Mouse (Mus musculus) CH12.LX (cell line): Measurements from ENCODE around the gene Npas3. TPM values are rescaled to one million over a fixed set of nuclear protein-coding genes. Genes with fewer than 3 reads are reported as not detected.

Experiments
- DNase-seq: peaks from one replicate; pipeline ENCODE4 v3.0.0-alpha.2; 2013; ENCODE audit errors: extremely low read depth
- H3K27ac ChIP-seq: 2 replicates; pipeline ENCODE4 v1.5.1; 2012; ENCODE audit warnings: low read depth, mild to moderate bottlenecking, control low read depth, moderate library complexity; ENCODE audit not compliant: insufficient read depth
- H3K27me3 ChIP-seq: replicated peaks from 2 replicates; pipeline ENCODE3; 2012; ENCODE audit warnings: inconsistent platforms
- H3K36me3 ChIP-seq, 2 experiments: replicated peaks in 1 of 2; 2 replicates each; pipeline versions ENCODE3 to v1.6.1; 2012; ENCODE audit warnings: inconsistent platforms in 1 of 2, low read length in 1 of 2, mild to moderate bottlenecking in 1 of 2, mixed read lengths in 1 of 2, moderate library complexity in 1 of 2; ENCODE audit not compliant: control insufficient read depth in 1 of 2, insufficient read depth in 1 of 2
- H3K4me1 ChIP-seq, 2 experiments: 2 replicates each; pipeline ENCODE4 v1.6.1; 2012; ENCODE audit warnings: inconsistent platforms in 1 of 2, moderate library complexity in 1 of 2; ENCODE audit not compliant: insufficient read depth in 2 of 2, control insufficient read depth in 1 of 2
- H3K4me2 ChIP-seq: 2 replicates; pipeline ENCODE4 v1.6.1; 2012; ENCODE audit warnings: low read depth, mild to moderate bottlenecking, control low read depth; ENCODE audit not compliant: poor library complexity, insufficient read depth, severe bottlenecking
- H3K4me3 ChIP-seq, 3 experiments: fragments of 150-350 bp in 1 of 3; sonication (generic) in 1 of 3; replicated peaks in 1 of 3; 2 replicates each; pipeline versions ENCODE3 to v1.5.1; 2011 to 2012; ENCODE audit warnings: low read depth in 2 of 3, low read length in 2 of 3, mild to moderate bottlenecking in 2 of 3, moderate library complexity in 2 of 3, control low read depth in 1 of 3, improper control_type of control experiment in 1 of 3, inconsistent platforms in 1 of 3, mixed read lengths in 1 of 3; ENCODE audit not compliant: poor library complexity in 1 of 3
- H3K79me2 ChIP-seq: replicated peaks from 2 replicates; pipeline ENCODE4 v1.6.1; 2012; ENCODE audit warnings: mild to moderate bottlenecking, moderate library complexity; ENCODE audit not compliant: control insufficient read depth, poor library complexity, insufficient read depth, severe bottlenecking; ENCODE audit errors: extremely low read depth
- H3K9ac ChIP-seq: 2 replicates; pipeline ENCODE4 v1.6.1; 2012; ENCODE audit warnings: low read depth, mild to moderate bottlenecking, control low read depth, moderate library complexity; ENCODE audit not compliant: insufficient read depth
- H3K9me3 ChIP-seq: replicated peaks from 2 replicates; pipeline ENCODE3; 2012; ENCODE audit warnings: low read length, inconsistent platforms, mixed read lengths
- CHD1 ChIP-seq: IDR thresholded peaks from 2 replicates; pipeline ENCODE4 v1.6.1; 2012; ENCODE audit warnings: low read depth, low read length, improper control_type of control experiment, inconsistent platforms
- CHD2 ChIP-seq: IDR thresholded peaks from 2 replicates; pipeline ENCODE4 v1.6.1; 2011; ENCODE audit warnings: low read length, improper control_type of control experiment
- CTCF ChIP-seq, 2 experiments: IDR thresholded peaks in 1 of 2; conservative IDR thresholded peaks in 1 of 2; 2 replicates each; pipeline ENCODE4 v1.5.1; 2011 to 2012; ENCODE audit warnings: low read depth in 2 of 2, low read length in 2 of 2, improper control_type of control experiment in 1 of 2, inconsistent platforms in 1 of 2, mild to moderate bottlenecking in 1 of 2, moderate library complexity in 1 of 2
- E2F4 ChIP-seq: IDR thresholded peaks from 2 replicates; pipeline ENCODE4 v1.6.1; 2011; ENCODE audit warnings: low read depth, low read length, improper control_type of control experiment; ENCODE audit not compliant: insufficient replicate concordance
- IRF4 ChIP-seq: IDR thresholded peaks from 2 replicates; pipeline ENCODE4 v1.6.1; 2014; ENCODE audit warnings: low read depth, mild to moderate bottlenecking, inconsistent platforms, low read length, improper control_type of control experiment
- KAT2A ChIP-seq: IDR thresholded peaks from 2 replicates; pipeline ENCODE4 v1.6.1; 2012; ENCODE audit warnings: low read length, improper control_type of control experiment, inconsistent platforms; ENCODE audit not compliant: insufficient replicate concordance
- MAX ChIP-seq: IDR thresholded peaks from 2 replicates; pipeline ENCODE4 v1.6.1; 2011; ENCODE audit warnings: low read length, improper control_type of control experiment
- MXI1 ChIP-seq: IDR thresholded peaks from 2 replicates; pipeline ENCODE4 v1.6.1; 2011; ENCODE audit warnings: mild to moderate bottlenecking, low read depth, low read length, improper control_type of control experiment
- MYC ChIP-seq: IDR thresholded peaks from 2 replicates; pipeline ENCODE4 v1.6.1; 2011; ENCODE audit warnings: low read depth, mild to moderate bottlenecking, improper control_type of control experiment, low read length
- NELFE ChIP-seq: IDR thresholded peaks from 2 replicates; pipeline ENCODE4 v1.6.1; 2011; ENCODE audit warnings: low read depth, low read length, improper control_type of control experiment
- NRF1 ChIP-seq: IDR thresholded peaks from 2 replicates; pipeline ENCODE4 v1.6.1; 2014; ENCODE audit warnings: low read depth, mild to moderate bottlenecking, inconsistent platforms, low read length, improper control_type of control experiment, moderate library complexity
- RAD21 ChIP-seq: IDR thresholded peaks from 2 replicates; pipeline ENCODE4 v1.6.1; 2011; ENCODE audit warnings: low read depth, mild to moderate bottlenecking, low read length, improper control_type of control experiment, moderate library complexity
- RCOR1 ChIP-seq: conservative IDR thresholded peaks from 2 replicates; pipeline ENCODE4 v1.6.1; 2012; ENCODE audit warnings: low read depth, mild to moderate bottlenecking, inconsistent platforms, low read length, improper control_type of control experiment
- SIN3A ChIP-seq: IDR thresholded peaks from 2 replicates; pipeline ENCODE4 v1.6.1; 2012; ENCODE audit warnings: low read length, improper control_type of control experiment, inconsistent platforms
- SMC3 ChIP-seq: IDR thresholded peaks from 2 replicates; pipeline ENCODE4 v1.6.1; 2011; ENCODE audit warnings: low read depth, low read length, improper control_type of control experiment
- TCF12 ChIP-seq: IDR thresholded peaks from 2 replicates; pipeline ENCODE4 v1.6.1; 2014; ENCODE audit warnings: low read depth, mild to moderate bottlenecking, inconsistent platforms, low read length, improper control_type of control experiment
- UBTF ChIP-seq: IDR thresholded peaks from 2 replicates; pipeline ENCODE4 v1.6.1; 2012; ENCODE audit warnings: low read depth, mild to moderate bottlenecking, inconsistent platforms, low read length, improper control_type of control experiment, moderate library complexity
- USF1 ChIP-seq: IDR thresholded peaks from 2 replicates; pipeline ENCODE4 v1.6.1; 2014; ENCODE audit warnings: low read depth, mild to moderate bottlenecking, inconsistent platforms, low read length, improper control_type of control experiment
- ZC3H11A ChIP-seq: IDR thresholded peaks from 2 replicates; pipeline ENCODE4 v1.6.1; 2012; ENCODE audit warnings: low read depth, mild to moderate bottlenecking, inconsistent platforms, low read length, improper control_type of control experiment
- ZKSCAN1 ChIP-seq: IDR thresholded peaks from 2 replicates; pipeline ENCODE4 v1.6.1; 2012; ENCODE audit warnings: low read depth, inconsistent platforms, low read length, improper control_type of control experiment, borderline replicate concordance
- ZNF384 ChIP-seq: IDR thresholded peaks from 2 replicates; pipeline ENCODE4 v1.6.1; 2012; ENCODE audit warnings: low read depth, low read length, improper control_type of control experiment, inconsistent platforms
- dilution Hi-C: fragments of 300-500 bp; cut with MboI; formaldehyde crosslinking; loops from 2 replicates; pipeline ENCODE4 v1.14.3; 2020; ENCODE audit warnings: low sequenced_read_pairs; ENCODE audit not compliant: extremely low pct_unique_long_range_greater_than_20kb, extremely low pct_ligation_motif_present
- in situ Hi-C: fragments of 300-500 bp; cut with MboI; formaldehyde crosslinking; loops from 3 replicates; pipeline ENCODE4 v1.14.3; 2019; ENCODE audit warnings: low sequenced_read_pairs, low pct_ligation_motif_present, low pct_unique_long_range_greater_than_20kb, mixed read lengths
- polyA plus RNA-seq: library from polyadenylated mRNA; unstranded; fragments of >175 nt; gene quantifications from 2 replicates; pipeline ENCODE4 v1.2.1, GENCODE M21; 2012; ENCODE audit warnings: low read depth; ENCODE audit not compliant: insufficient read length
- total RNA-seq, 2 experiments: library from RNA; depleted of rRNA; stranded (reverse); fragments of 300-350 nt in 1 of 2; fragments of >200 nt in 1 of 2; gene quantifications; 2 replicates each; pipeline ENCODE4 v1.2.3; 2012 to 2014

Npas3 gene
- total and polyA plus RNA-seq, 3 experiments, result 0.13 TPM; not detected in 1

DNA sequence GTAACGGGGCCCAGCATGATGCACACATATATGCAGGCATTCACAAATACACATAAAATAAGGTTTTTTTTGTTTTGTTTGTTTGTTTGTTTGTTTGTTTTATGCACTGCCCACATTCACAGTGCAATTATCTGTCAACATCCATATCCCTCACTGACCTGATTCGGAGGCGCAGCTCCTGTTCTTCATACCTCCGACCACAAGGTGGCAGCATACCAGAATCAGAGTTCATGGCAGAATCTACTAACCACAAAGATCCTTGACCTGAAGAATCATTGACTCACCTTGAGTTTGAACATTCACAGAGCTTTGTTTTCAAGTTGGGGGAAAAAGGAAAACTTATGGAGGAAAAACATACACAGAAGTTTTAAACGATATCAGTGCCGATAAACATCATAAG, 743.9 kb downstream of the Npas3 start:
- H3K9ac ChIP-seq, result no peak overlapping the region
- in situ Hi-C loops (no loop called here), dilution Hi-C loops (no loop called here)
- peak; percentile 4 for DNase-seq
- no peak overlapping the region for H3K4me2 ChIP-seq
- H3K36me3 ChIP-seq, result no peaks in the 10 kb centered on the region
- H3K27ac ChIP-seq, result no peak overlapping the region
- no peaks in the 10 kb centered on the region for H3K4me1 ChIP-seq
- H3K4me3 ChIP-seq, result no peak overlapping the region
- H3K79me2 ChIP-seq, result no peaks in the 10 kb centered on the region
- no peaks in the 10 kb centered on the region for H3K27me3 ChIP-seq
- H3K9me3 ChIP-seq, result no peaks in the 10 kb centered on the region
- peak; percentile 29 to 60; a peak in 3 of 4 replicates for TF ChIP-seq CTCF (conservative IDR thresholded peaks at IDR 0.05 in 1 of 2, IDR thresholded peaks at IDR 0.05 in 1 of 2; ENCODE audit: low read depth in 2 of 2, low read length in 2 of 2)
- TF ChIP-seq SMC3, result peak; percentile 32
- TF ChIP-seq IRF4, result no peak
- TF ChIP-seq SIN3A, result no peak
- TF ChIP-seq, all 38 proteins: peak for 2

DNA sequence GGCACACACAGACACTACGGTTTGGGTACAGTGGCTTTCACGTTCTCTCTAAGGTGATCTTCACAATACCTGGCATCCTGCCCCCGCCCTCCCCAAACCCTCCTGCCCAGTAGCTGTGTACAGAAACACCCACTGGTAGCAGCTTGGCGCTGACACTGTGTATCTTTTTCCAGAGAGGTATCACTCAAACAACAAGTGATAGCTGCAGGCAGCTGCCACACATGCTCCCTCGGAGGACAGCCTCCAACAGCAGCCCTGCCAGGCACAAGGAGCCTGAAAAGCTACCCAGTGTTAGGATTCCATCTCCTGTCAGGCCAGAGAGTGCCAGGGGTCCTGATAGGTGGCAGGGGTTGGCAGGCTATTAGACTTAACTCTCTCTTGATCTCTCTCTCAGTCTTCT, 747.2 kb downstream of the Npas3 start:
- in situ Hi-C loops (no loop called here), dilution Hi-C loops (no loop called here)
- DNase-seq, result no peak
- Histone ChIP-seq H3K4me2 (no peak overlapping the region), H3K27me3 (no peaks in the 10 kb centered on the region), H3K27ac (no peak overlapping the region), H3K4me3 (no peak overlapping the region), H3K36me3 (no peaks in the 10 kb centered on the region), H3K9ac (no peak overlapping the region), H3K4me1 (peaks cover 0 to 9% of the 10 kb centered on the region in 2 experiments; a peak in 2 of 4 replicates), H3K79me2 (no peaks in the 10 kb centered on the region), H3K9me3 (no peaks in the 10 kb centered on the region)
- TF ChIP-seq MYC, result no peak
- TF ChIP-seq SMC3, result no peak
- TF ChIP-seq ZNF384, result no peak
- no peak for TF ChIP-seq ZKSCAN1
- no peak for TF ChIP-seq CHD2
- no peak for TF ChIP-seq MAX
- no peak for TF ChIP-seq UBTF

DNA sequence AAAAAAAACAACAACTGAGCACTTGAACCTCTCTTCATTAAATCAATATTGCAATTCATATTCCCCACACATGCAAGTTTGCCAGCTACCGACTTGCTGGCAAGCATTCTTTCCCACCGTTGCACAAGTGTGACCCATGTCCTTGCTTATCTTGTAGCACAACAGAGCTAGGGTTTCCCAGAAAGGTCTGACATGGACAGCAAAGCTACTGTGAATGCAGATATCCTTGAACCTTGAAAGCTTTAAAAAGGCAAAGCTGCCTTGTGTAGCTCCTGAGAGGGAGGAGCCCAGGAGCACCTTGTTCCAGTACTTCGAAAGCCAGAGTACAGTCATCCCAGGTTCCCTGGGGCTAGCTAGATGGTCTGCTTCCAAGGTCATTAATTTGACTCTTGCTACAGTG, 748.7 kb downstream of the Npas3 start:
- TF ChIP-seq CHD1, result no peak
- no peak for TF ChIP-seq MXI1
- no peak for TF ChIP-seq USF1
- TF ChIP-seq NELFE, result no peak
- no peak for TF ChIP-seq NRF1
- no peak for TF ChIP-seq RAD21
- TF ChIP-seq ZC3H11A, result no peak
- no peak for TF ChIP-seq MAX
- TF ChIP-seq IRF4, result no peak
- TF ChIP-seq RCOR1, result no peak
- no peak for TF ChIP-seq SIN3A
- no peak for TF ChIP-seq KAT2A
- TF ChIP-seq TCF12, result no peak
- TF ChIP-seq UBTF, result no peak
- TF ChIP-seq E2F4, result no peak
- dilution Hi-C loops (no loop called here), in situ Hi-C loops (no loop called here)
- DNase-seq, result no peak
- H3K4me1 ChIP-seq, result peaks cover 0 to 9% of the 10 kb centered on the region in 2 experiments; a peak in 2 of 4 replicates
- H3K4me3 ChIP-seq, result no peak overlapping the region
- no peaks in the 10 kb centered on the region for H3K79me2 ChIP-seq
- no peak overlapping the region for H3K9ac ChIP-seq
- H3K9me3 ChIP-seq, result no peaks in the 10 kb centered on the region
- no peak overlapping the region for H3K4me2 ChIP-seq
- no peaks in the 10 kb centered on the region for H3K36me3 ChIP-seq
- no peak overlapping the region for H3K27ac ChIP-seq
- H3K27me3 ChIP-seq, result no peaks in the 10 kb centered on the region
